Mouse (Mus musculus) left cerebral cortex, postnatal 10 days (tissue): Measurements from ENCODE around the gene Vcpkmt. TPM values are rescaled to one million over a fixed set of nuclear protein-coding genes. Genes with fewer than 3 reads are reported as not detected.

Source experiments
- DNase-seq, 2 experiments: peaks; one replicate each; pipeline ENCODE4 v3.0.0; 2021 to 2022; ENCODE audit warnings: low spot score in 2 of 2, mixed read lengths in 1 of 2; ENCODE audit errors: extremely low spot score in 1 of 2
- intact Hi-C: fragments of 180-260 bp; cut with DNase I; formaldehyde crosslinking; loops from one replicate; pipeline ENCODE4 v1.15.1; 2025
- microRNA-seq: library from miRNA; unstranded; fragments of <30 nt; microRNA quantifications from one replicate; pipeline ENCODE4 v1.2.0, GENCODE M21; 2022
- total RNA-seq, 2 experiments: library from RNA; stranded (reverse); gene quantifications; 2 replicates each; pipeline ENCODE4 v1.2.3; 2021

Gene Vcpkmt
- total RNA-seq, 2 experiments from 2014 or later = 21.2 to 21.6 TPM

DNA sequence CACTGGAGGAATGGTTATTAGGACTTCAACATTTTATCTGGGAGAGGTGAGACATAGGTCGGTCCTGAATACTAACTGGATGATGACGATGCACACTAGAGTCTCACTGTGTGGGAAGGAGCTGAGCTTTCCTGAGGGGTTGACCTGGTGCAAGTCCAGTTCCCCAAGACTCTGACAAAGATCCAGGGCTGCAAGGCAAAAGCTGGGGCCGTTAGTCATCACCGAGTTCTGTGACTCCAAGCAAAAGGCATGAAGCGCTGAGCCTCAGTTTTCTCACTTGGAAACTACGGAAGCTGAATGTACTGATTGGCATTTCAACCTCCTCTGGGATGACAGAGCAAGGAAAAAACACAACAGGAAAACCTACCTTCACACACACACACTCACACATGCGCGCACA is 40.5 kb downstream of the Vcpkmt start:
- DNase-seq = no peak
- intact Hi-C loops = no loop called here

GRCm38 (mm10) chr12:69541663-69542062 is 41.2 kb downstream of the Vcpkmt start:
- DNase-seq = peak in 1 of 2 experiments; percentile 42
- intact Hi-C loops = no loop called here

DNA sequence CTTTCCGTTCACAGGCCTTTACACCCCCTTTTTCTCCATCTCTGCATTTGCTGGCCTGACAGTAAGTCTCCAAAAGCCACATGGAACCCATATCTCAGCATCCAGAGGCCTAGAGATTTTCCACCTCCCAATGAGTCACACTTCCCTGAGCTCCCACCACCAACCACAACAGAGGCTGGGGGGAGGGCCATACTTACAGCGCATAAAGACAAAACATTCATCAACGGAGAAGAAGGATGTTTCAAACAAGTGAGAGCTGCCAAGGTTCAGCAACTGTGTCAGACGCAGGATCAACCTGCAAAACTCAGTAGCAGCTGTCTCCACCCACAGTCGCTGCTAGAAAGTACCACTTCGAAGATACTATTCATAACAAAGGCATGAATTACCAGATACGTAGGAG is 43.5 kb downstream of the Vcpkmt start:
- DNase-seq = no peak
- intact Hi-C loops = no loop called here

DNA sequence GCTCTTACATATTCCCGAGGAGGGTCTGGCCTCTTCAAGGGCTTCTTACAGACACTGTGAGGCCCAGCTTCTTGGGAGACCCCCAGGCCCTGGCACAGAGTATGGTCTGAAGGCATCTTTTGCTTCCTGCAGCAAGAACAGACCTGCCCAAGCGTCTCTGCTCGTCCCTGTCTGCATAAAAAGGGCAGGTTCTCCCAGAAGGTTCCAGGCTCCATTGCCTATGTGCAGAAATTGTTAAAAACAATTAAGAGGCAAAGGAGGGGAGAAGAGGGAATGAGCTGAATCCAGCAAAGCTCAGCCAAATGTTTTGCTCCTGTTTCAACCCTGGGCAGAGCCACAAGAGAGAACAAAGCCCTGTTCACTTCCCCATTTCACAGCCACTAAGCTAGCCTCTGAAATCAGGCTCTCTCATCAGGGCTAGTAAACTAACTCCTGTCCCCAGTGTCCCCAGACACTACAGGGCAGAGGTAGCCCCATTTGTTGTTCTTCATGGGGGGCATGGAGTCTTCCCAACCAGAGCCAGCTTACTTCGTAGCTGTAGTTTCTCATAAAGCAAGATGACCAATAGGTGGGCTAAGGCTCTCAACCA is 44.4 kb downstream of the Vcpkmt start:
- intact Hi-C loops = no loop called here
- DNase-seq = no peak

DNA sequence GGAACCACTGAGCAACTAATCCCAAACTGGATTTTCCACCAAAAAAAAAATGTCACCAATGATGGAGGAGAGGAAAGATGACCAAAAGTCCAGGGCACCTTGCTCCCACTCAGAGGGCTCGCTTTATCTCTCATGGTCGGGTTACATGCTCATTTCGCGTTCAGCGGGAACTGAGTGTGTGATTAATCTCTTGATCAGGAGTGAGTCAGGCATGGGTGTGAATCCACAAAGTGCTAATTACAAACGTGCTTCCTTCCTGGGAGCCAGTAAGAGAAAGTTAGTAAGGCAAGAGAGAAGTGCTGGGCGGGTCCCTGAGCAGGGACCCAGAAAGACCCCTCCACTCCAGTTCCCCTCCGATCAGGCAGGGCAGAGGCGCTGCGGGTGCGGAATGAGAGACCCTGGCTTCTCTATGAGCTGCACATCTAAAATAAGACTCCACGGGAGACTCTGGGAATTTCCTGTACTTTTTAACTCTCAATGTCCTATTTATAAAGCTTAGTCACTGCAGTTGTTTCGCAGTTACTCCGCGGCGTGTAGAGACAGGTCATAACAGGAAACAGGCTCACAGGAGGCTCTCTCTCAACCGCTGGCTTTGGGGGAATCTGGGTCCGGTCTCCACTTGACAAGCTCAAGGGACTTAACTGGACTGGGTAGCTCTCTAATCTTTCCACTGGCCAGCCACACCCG is 45.0 kb downstream of the Vcpkmt start:
- intact Hi-C loops = no loop called here
- DNase-seq = peak; percentile 17 to 74

DNA sequence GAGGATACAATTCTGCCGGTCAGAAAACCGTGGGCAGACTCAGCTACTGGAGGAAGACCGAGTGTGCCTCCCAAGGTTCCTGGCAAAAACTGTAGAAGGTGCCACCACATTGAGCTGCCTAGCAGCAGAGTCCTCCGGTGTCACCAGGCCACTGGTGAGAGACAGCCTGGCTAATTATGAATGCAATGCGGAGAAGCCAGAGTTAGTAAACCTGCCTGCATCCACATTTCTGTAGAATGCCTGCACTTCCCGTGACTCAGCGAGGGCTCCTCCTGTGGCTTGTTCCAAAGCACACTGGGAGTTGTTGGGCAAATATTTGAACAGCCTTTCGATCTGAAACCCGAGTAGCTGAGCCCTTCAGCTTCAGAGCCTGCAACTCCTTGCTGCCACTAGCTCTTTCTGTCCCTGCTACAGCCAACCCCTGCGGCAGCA is 45.6 kb downstream of the Vcpkmt start:
- intact Hi-C loops = no loop called here
- DNase-seq = peak in 1 of 2 experiments; percentile 58

GRCm38 (mm10) chr12:69536616-69537242 is 46.1 kb downstream of the Vcpkmt start:
- no peak for DNase-seq
- intact Hi-C loops = no loop called here

DNA sequence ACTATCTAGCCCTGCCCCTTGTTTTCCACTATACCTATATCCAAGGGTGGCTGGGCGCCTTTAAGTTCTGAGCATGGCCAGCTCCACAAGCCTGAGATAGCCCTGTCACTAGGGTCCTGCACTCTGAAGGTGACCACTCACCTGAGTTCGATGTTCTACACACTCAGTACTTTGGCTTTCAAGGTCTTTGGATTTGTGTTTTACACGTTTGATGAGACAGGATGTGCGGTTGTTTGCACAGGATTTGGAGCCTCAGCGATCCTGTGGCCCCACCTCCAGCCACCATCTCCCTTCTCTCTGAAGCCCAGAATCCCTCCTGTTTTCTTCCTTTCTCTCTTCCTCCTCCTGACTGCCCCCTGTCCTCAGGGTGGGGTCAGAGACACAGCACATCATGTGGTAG is 49.6 kb downstream of the Vcpkmt start:
- DNase-seq = no peak

GRCm38 (mm10) chr12:69532530-69532929 is 50.3 kb downstream of the Vcpkmt start:
- DNase-seq = no peak
- intact Hi-C loops = no loop called here

More for the DNA sequence above, 49.6 kb downstream of the Vcpkmt start:
- intact Hi-C loops = no loop called here

- DNase-seq = no peak
- intact Hi-C loops = no loop called here
Measured at GRCm38 (mm10) chr12:69532091-69532490, 50.7 kb downstream of the Vcpkmt start.

GRCm38 (mm10) chr12:69529694-69530403 is 53.0 kb downstream of the Vcpkmt start:
- intact Hi-C loops = no loop called here
- DNase-seq = no peak

- DNase-seq = no peak
- intact Hi-C loops = no loop called here
Measured at GRCm38 (mm10) chr12:69528275-69529032, 54.4 kb downstream of the Vcpkmt start.

Small RNA genes lying within 50 kb of the gene (microRNA-seq; reads per million reads assigned to microRNA genes)
- gene Gm23018 = not detected

Other genes starting within 250 kb of the Vcpkmt start
- gene Nemf, start 225.9 kb downstream of the Vcpkmt start, total RNA-seq = 10 to 100 TPM; 38.2 to 40.8 TPM
- 10 to 100 TPM; 61.6 to 62.8 TPM for gene Arf6, start 210.9 kb downstream of the Vcpkmt start, total RNA-seq
- 1 to 10 TPM; 1.4 to 1.6 TPM for gene Gm9887, start 210.6 kb downstream of the Vcpkmt start, total RNA-seq
- 10 to 100 TPM; 27.7 to 34.3 TPM for gene Sos2, start 98.8 kb upstream of the Vcpkmt start, total RNA-seq
- gene L2hgdh, start 141.8 kb upstream of the Vcpkmt start, total RNA-seq = 10 to 100 TPM; 11.6 to 16.7 TPM
- 10 to 100 TPM; 25.2 to 28.2 TPM for gene Atp5s, start 141.9 kb upstream of the Vcpkmt start, total RNA-seq
- gene Cdkl1, start 208.2 kb upstream of the Vcpkmt start, total RNA-seq = 10 to 100 TPM; 43.7 to 43.8 TPM